Mouse (Mus musculus) gastrocnemius, postnatal 25 days (tissue): ENCODE measurements at regions not wholly inside any gene's neighbourhood (a gene's known extent, or its start where the extent isn't known, plus 50 kb on each side); places are given as distances from the start of the nearest gene placed in this dataset.
"Not testable (repeated sequence)": the region's sequence is repeated elsewhere in the genome, so short reads cannot be mapped to it uniquely, and the experiment has no call there.

Experiments used
- DNase-seq: peaks from one replicate; pipeline ENCODE4 v3.0.0; 2022

DNA sequence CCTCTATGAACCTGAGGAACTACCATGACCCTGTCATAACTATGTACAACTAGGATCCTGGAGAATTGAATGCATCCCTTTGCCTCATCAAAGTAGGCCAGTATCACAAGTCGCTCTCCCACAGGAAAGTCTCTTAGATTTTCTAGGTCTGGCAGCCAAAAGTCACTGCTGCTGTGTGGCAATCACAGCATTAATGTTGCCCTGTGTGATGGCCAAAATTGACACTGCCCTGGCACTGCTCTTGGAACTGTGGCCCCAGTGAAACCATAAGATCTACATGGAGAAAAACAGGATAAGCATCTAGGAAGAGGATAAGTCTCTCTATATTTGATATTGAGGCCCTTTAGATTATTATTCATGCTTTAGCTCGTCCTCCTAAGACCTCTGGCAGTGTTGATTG, 465.7 kb downstream of the Adam6a start:
- DNase-seq, result no peak

- not testable (repeated sequence) for DNase-seq
Observed at GRCm38 (mm10) chr12:114012860-114013259, 469.2 kb downstream of the Adam6a start.

- not testable (repeated sequence) for DNase-seq
Observed at GRCm38 (mm10) chr12:114037011-114037410, 493.3 kb downstream of the Adam6a start.

GRCm38 (mm10) chr12:114047991-114048390, 504.3 kb downstream of the Adam6a start:
- DNase-seq, result not testable (repeated sequence)

GRCm38 (mm10) chr12:114053341-114053740, 509.6 kb downstream of the Adam6a start:
- no peak for DNase-seq

DNA sequence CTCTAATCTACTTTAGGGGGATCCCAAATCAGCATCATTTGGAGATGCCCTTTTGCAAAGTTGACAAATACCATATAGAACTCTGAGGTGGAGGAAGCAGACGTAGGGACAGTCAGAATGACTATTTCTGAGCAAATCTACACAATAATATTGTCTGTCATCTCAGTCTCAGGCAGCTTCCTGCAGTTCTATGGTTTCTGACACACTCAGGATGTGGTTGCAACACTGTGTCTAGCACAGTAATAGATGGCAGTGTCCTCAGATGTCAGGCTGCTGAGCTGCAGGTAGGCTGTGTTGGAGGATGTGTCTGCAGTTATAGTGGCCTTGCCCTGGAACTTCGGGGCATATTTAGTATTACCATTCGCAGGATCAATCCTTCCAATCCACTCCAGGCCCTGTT, 515.9 kb downstream of the Adam6a start:
- no peak for DNase-seq

DNA sequence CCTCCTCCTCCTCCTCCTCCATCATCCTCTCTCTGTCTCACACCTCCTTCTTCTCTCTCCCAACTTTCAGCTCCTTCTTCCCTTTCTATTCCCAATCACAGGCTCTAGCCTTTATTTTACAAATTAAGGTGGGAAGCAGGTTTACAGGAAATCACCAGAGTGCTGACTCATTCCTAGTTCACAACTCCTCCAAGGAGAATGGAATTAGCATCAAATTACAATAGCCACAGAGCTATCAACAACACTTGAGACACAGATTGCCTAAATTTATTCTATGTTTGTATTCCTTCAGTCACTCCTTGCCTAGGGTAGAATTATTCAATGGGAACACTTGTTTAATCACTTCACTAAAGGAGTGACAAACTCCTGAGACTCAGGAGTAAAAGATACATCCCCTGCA, 523.5 kb downstream of the Adam6a start:
- no peak for DNase-seq

- DNase-seq, result not testable (repeated sequence)
Observed at GRCm38 (mm10) chr12:114108731-114109130, 565.0 kb downstream of the Adam6a start.

DNA sequence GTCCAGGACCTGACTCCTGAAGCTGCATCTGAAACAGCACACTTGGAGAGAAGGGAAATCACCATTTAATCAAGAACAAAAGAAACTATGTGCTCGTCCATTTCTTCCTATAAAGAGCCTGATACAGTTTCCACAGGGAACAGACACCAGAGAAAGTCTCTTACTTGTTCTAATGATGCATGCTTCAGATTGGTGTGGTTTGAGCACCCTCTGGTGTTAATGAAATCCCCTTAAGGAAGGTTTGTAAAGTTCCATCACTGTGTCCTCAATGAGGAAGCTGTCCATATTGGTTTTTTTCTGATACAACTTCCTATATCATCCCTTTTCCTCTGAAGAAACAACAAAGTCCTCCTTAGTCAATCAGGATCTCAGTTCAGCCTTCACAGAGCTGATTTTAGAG, 591.2 kb downstream of the Adam6a start:
- DNase-seq, result no peak

GRCm38 (mm10) chr12:114148779-114149178, 605.1 kb downstream of the Adam6a start:
- DNase-seq, result no peak

DNA sequence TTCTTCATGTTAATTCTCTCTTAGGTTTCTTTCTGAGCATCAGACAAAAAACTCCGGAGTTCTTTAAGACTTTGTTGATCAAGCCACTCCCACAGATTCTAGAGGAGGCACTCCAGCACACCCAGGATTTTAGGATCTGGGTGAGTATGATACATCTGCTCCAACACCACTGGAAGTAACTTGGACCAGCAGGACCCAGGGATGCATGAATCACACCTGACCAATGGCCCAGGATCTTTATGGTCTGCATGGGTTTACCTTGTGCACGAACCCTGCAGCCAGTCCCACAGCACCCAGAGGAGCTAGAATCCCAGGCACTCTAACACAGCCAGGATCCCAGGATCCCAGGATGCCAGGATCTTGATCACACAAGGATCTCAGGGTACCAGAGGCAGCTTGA, 628.6 kb downstream of the Adam6a start:
- no peak for DNase-seq

DNA sequence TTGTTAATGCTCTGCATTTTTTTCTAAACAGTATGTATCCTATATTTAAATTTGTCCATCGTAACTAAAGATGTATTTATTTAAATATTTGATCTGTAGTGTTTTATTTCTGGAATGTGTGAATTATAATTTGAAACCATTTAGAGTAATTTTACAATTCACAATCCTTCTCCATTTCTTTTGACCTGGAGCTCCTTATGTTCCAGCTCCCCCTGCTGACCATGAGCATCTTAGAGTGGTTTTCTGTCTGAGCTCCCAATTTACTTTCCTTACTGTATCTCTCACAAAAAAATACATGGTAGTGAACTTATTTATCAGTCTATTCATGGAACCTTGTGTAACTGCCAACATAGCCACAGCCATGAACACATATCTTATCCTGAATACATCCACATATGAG, 655.8 kb downstream of the Adam6a start:
- no peak for DNase-seq

DNA sequence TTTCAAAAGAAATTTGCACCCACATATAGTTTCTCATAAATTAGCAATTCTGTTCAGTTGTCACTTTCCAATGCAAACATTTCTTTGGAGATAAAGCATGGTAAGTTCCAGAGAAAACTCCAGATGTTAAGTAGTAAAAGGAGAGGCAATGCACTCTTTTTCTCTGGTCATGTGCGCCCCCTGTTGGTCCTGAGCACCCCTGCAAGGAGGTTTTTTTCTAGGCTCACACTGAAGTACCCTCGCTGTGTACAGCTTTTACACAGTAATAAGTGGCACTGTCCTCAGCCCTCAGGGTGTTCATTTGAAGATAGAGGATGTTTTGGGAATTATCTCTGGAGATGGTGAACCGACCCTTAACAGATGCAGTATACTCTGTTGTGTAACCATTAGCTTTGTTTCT, 678.8 kb downstream of the Adam6a start:
- DNase-seq, result no peak
